Mouse (Mus musculus) megakaryocyte, embryonic 14.5 days (primary cell): ENCODE data around the gene B3gnt6. TPM values are rescaled to one million over a fixed set of nuclear protein-coding genes. Genes with fewer than 3 reads are reported as not detected.
A peak's percentile ranks its signal among the peaks of the same experiment; 100 is the strongest.

ENCODE experiments used
- H3K27me3 ChIP-seq: replicated peaks from 2 replicates; pipeline ENCODE3; 2012; ENCODE audit warnings: inconsistent platforms
- H3K36me3 ChIP-seq: replicated peaks from 2 replicates; pipeline ENCODE3; 2012; ENCODE audit warnings: low read length, inconsistent platforms, mixed read lengths
- H3K4me1 ChIP-seq: 2 replicates; pipeline ENCODE4 v1.6.1; 2012; ENCODE audit warnings: inconsistent platforms
- H3K4me3 ChIP-seq: replicated peaks from 2 replicates; pipeline ENCODE3; 2012; ENCODE audit warnings: moderate library complexity, mild to moderate bottlenecking, inconsistent platforms
- H3K9me3 ChIP-seq: 2 replicates; pipeline ENCODE4 v1.6.1; 2012; ENCODE audit warnings: inconsistent platforms
- FLI1 ChIP-seq: IDR thresholded peaks from 2 replicates; pipeline ENCODE4 v1.6.1; 2012; ENCODE audit warnings: low read length, inconsistent platforms, mixed read lengths
- GATA1 ChIP-seq: IDR thresholded peaks from 3 replicates; pipeline ENCODE4 v1.6.1; 2012; ENCODE audit warnings: mixed read lengths, low read length, inconsistent platforms, borderline replicate concordance
- polyA plus RNA-seq: library from polyadenylated mRNA; stranded (reverse); fragments of >175 nt; gene quantifications from 2 replicates; pipeline ENCODE4 v1.2.3, GENCODE M21; 2012; ENCODE audit warnings: low replicate concordance; ENCODE audit not compliant: insufficient read depth

The B3gnt6 gene
- polyA plus RNA-seq, result not detected in 2 replicates

DNA sequence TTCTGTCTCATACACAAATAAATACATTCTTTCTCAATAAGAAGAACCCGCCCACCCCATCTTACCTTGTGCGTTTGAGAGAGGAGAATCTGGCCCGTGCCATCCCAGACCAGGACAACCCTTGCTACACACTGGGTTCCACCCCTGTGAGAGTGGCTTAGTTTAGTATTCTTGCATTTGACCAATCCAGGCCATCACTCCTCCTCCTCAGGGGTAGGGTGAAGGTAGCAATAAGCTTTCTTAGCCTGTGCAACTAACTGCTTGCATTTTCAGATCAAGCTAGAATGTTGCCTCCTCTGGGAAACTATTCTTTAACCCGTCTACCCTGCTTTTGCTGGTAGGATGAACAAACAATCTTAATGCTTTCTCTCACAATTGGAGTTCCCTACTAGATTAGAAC is at the start of gene B3gnt6:
Gene B3gnt6 (minus strand): TSS at position 101 of the 400 bp plus-strand sequence.
- Histone ChIP-seq H3K36me3 (no peaks in the 10 kb centered on the region), H3K4me1 (peaks cover 11% of the 10 kb centered on the region), H3K27me3 (peaks cover 43% of the 10 kb centered on the region), H3K9me3 (no peaks in the 10 kb centered on the region), H3K4me3 (no peak within 1 kb of the TSS)
- TF ChIP-seq FLI1 (no peak), GATA1 (no peak)

DNA sequence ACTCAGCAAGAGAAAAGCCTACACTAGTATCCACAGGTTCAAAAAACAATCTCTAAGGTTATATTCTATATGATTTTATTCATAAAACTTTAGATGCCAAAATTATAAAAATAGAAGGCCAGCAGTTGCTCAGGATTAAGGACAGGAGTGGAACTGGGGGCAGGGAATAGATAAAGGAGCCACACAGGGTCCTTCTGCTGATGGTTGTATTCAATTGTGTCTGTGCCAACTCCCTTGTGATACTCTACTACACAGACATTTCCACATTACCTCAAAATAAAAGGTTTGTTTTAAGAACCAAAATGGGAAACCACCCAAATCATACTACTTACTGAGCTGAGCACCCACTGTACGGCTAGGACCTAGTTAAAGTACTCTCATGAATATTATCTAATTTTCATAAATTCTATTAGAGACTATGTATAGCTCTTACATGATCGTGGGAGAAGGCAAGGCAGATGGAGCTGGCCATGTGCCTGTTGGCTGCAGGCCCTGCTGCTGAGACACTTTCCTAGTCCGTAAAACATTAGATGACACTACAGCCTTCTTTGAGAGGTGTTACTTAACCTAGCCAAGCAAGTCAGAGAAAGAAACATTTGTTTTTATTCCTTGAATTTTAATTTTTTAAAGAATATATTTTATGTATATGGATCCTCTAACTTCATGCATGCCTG is 37.5 kb upstream of the B3gnt6 start:
- H3K9me3 ChIP-seq, result no peaks in the 10 kb centered on the region
- no peaks in the 10 kb centered on the region for H3K27me3 ChIP-seq
- no peak overlapping the region for H3K4me3 ChIP-seq
- no peaks in the 10 kb centered on the region for H3K4me1 ChIP-seq
- TF ChIP-seq FLI1, result no peak
- no peak for TF ChIP-seq GATA1
- peaks cover 12% of the 10 kb centered on the region for H3K36me3 ChIP-seq

DNA sequence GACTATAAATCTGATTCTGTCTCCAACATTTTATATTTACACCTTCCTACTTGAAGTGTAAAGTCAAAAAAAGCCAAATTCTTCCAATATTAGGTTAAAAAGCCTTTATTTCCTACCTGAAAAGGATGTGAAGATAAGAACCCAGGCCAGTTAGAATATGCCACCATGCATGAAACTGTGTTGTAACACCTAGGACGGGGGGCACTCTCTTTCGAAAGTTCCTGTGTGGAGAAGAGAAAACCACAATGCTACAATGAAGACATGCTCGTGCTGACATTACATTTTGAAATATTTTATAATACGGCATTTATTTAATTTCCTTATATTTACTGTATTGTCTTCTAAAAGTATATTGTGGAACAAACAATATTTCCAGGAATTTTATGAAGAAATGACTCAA is 24.5 kb upstream of the B3gnt6 start:
- Histone ChIP-seq H3K9me3 (peaks cover 4% of the 10 kb centered on the region; the same call in 1 of the 2 replicates), H3K36me3 (peaks cover 23% of the 10 kb centered on the region), H3K4me1 (no peaks in the 10 kb centered on the region), H3K4me3 (no peak overlapping the region), H3K27me3 (no peaks in the 10 kb centered on the region)
- no peak for TF ChIP-seq FLI1

DNA sequence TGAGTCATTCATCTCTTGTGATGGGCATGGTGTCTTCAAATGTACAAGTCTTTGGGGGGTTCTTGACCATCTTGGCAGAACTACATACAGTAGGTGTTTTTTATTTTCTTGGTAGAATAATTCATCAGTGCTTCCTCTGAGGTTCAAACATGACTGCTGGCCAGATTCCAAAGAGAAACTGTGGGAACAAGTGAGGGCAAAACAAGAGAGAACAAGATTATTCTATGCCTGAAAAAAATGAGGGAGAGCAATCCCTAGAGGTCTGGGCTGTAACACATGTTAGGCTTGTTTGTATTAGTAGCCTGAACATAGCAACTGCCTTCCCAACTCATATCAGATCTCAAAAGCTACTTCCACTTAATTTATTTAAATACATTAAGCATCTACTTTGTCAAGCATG is 17.4 kb upstream of the B3gnt6 start:
- Histone ChIP-seq H3K27me3 (no peaks in the 10 kb centered on the region), H3K4me1 (no peaks in the 10 kb centered on the region), H3K9me3 (peaks cover 4% of the 10 kb centered on the region; the same call in 1 of the 2 replicates), H3K4me3 (no peak overlapping the region), H3K36me3 (peaks cover 27% of the 10 kb centered on the region)
- TF ChIP-seq FLI1 (no peak), GATA1 (no peak)

DNA sequence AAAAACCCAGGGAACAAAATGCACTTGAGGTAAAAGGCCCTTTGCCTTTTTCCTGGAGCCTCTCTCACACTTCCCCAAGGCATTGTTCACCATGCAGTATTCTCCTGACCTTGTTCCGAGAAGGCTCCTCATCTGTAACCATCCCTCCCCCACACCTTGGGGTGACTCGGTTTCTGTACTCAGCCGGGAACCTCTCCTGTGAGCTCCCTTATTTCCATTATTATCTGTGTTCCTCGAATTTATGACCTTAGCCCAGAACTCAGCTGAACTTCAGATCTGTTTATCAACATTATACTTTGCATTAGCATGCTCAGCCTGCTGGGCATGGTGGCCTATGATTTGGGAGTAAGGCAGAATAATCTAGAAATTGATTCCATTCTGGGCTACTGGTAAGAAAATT is 3.7 kb upstream of the B3gnt6 start:
- peaks cover 10% of the 10 kb centered on the region for H3K4me1 ChIP-seq
- no peaks in the 10 kb centered on the region for H3K9me3 ChIP-seq
- H3K4me3 ChIP-seq, result no peak overlapping the region
- H3K36me3 ChIP-seq, result no peaks in the 10 kb centered on the region
- TF ChIP-seq GATA1, result no peak
- no peak for TF ChIP-seq FLI1
- H3K27me3 ChIP-seq, result peaks cover 18% of the 10 kb centered on the region

DNA sequence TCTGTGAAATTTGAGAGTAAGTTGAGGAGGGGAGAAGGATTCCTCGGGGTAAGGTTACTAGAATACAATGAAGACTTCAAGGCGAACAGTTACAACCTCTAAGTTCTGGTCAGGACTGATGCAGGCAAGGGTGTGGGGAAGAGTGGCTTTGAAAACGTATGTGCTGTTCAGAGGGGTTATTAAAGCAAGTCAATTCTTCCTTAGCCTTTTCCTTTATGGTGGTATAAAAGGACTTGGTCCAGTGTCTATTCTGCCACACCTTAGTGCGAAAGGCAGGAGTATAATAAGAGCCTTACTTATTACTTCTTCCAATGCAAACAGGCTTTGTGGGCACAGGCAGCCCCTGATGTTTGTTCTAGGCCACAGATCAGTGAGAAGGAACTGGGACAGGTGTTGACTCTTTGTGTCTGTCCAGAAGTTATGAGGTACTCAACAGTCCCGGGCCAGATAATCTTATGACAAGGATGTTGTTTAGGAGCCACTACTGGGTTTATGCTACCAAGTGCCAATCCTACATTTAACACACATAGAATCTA is 2.3 kb upstream of the B3gnt6 start:
- H3K36me3 ChIP-seq, result no peaks in the 10 kb centered on the region
- peaks cover 22% of the 10 kb centered on the region for H3K27me3 ChIP-seq
- no peaks in the 10 kb centered on the region for H3K9me3 ChIP-seq
- no peak for TF ChIP-seq GATA1
- no peak for TF ChIP-seq FLI1
- no peak overlapping the region for H3K4me3 ChIP-seq
- 0 out of 2 replicates have a peak, but pooled peaks cover 2% of the 10 kb centered on the region for H3K4me1 ChIP-seq

DNA sequence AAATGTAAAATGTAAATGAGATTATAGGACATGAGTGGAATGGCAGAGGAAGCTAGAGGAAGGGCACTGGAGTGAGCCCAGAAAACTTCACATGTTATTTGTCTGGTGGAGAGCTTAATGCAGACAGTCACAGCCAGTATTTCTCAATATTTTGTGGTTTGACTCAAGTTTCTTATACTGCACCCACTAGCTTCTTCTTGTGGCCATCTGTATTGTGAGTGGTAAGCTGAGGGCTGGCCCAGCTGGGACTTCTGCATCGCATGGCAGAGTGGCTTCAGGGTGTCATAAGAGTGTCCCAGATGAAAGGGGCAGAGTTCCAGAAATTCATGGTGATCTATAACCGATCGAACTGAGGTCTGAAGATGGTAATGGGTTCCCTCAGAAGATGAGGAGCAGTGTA is 1.1 kb upstream of the B3gnt6 start:
- Histone ChIP-seq H3K27me3 (peaks cover 33% of the 10 kb centered on the region), H3K9me3 (no peaks in the 10 kb centered on the region), H3K4me3 (no peak overlapping the region), H3K4me1 (peaks cover 2% of the 10 kb centered on the region; the same call in 1 of the 2 replicates), H3K36me3 (no peaks in the 10 kb centered on the region)
- TF ChIP-seq GATA1, result no peak
- no peak for TF ChIP-seq FLI1

DNA sequence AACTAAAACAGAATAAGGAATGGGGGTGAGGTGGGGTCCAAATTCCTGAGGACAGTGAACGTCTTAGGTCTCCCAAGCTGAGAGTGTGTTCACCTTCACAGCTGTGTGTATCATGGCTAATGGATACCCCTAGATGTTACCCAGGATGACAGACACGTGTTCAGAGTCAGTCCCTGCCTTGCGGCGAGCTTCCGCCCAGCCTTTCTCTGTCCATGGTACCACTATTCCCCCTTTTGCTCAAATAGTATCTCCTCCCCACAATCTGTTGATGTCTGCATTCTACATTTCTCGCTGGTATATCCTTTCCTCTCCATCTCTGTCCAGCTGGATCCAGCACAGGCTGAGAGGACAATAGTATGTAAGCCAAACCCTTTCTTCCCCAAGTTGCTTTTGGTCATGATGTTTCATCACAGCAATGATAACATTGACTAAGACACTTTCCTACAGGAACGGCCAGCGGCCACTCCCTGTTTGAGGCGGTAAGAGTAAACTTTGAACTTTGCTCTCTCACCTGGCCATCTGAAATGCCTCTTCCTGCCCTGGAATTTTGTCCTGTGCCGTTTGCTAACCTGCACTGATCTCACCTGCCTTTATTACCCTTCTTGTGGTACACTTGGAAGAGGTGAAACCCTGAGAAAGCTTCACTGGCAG is 4.0 kb downstream of the B3gnt6 start:
- TF ChIP-seq GATA1 (no peak), FLI1 (no peak)
- Histone ChIP-seq H3K27me3 (peaks cover 64% of the 10 kb centered on the region), H3K4me1 (peaks cover 44% of the 10 kb centered on the region), H3K36me3 (no peaks in the 10 kb centered on the region), H3K4me3 (no peak overlapping the region), H3K9me3 (no peaks in the 10 kb centered on the region)

DNA sequence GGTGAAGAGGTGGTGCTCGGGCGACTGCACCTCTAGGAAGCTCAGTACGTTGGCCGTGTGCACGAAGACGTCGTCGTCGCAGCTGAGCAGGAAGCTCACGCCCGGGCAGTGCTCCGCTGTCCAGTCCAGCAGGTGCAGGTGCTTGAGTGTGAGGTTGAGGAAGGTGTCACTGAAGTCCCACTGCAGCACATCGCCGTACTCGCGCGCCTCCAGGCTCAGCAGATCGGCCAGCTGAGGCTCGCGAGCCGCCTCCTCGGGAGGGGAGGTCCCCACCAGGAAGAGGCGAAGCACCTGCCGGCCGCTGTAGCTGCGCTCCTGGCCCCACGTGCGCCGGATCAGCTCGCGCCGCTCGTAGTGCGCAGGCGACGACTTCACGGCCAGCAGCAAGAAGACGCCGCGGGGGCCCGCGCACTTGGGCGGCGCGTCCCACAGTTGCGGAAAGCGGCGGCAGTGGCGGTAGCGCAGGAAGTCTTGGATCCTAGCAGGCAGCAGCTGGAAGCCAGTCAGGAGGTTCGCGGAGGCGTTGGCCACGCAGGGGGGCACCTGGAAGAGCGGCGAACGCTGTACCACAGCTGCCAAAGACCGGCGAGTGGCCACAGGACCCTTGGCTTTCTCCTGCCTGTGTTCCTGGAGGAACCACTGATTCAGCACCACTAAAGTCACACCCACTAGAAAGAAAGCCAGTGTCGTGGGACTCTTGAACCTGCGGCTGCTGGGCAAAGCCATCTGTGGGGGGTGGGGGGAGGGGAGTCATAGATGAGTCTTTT is 5.1 kb downstream of the B3gnt6 start:
- Histone ChIP-seq H3K4me3 (peak overlapping the region; percentile 93), H3K36me3 (no peaks in the 10 kb centered on the region), H3K27me3 (peaks cover 61% of the 10 kb centered on the region), H3K9me3 (no peaks in the 10 kb centered on the region), H3K4me1 (peaks cover 54% of the 10 kb centered on the region)
- no peak for TF ChIP-seq FLI1
- TF ChIP-seq GATA1, result no peak

DNA sequence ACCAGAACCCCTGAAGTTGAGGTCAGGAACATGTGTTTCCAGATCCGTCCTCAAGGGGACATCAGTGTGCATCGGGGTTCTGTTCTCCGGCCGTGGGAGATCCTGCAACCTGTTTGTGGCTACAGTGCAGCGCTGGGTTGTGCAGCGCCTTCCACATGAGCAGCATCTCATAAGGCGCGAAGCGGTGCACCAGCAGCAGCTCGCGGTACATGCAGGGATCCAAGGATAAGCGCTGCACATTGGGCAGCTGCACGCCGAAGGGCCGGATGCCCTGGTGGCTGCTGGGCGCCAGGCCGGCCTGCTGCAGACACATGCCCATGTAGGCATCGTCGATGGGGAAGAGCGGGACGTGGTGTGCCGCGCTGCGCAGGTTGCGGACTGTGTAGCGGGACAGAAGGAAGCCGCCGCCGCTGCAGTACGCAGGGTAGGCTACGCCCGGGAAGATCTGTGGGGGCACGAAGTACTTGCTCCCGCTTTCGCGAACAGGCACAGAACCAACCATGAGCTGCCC is 5.7 kb downstream of the B3gnt6 start:
- TF ChIP-seq FLI1 (no peak), GATA1 (no peak)
- Histone ChIP-seq H3K36me3 (no peaks in the 10 kb centered on the region), H3K27me3 (peaks cover 56% of the 10 kb centered on the region), H3K4me3 (peak overlapping the region; percentile 93), H3K9me3 (no peaks in the 10 kb centered on the region), H3K4me1 (peaks cover 61% of the 10 kb centered on the region)
